Comparison of ENCODE assay signal across 21 mouse cellular contexts in genomic region chr2:127914047-127914446, GRCm38 (mm10).
DNase-seq lines count a peak whose midpoint lies in the region; ATAC-seq and TF ChIP-seq lines count a peak whose summit lies in the region.
"Had no signal": no experiment of that assay in that cellular context is flagged by ENCODE, and none has a peak within 500 bp of the region (broad histone marks: within the 10 kb centered on the region; RNA-seq: fewer than 3 reads in every experiment).

No protein-coding gene starts in this region.

- H3K36me3 ChIP-seq in MEL (ENCODE audit: control insufficient read depth in 1 of 2, insufficient read depth in 2 of 2, low read length in 2 of 2), result peaks cover 0 to 32% of the 10 kb centered on the region in 2 experiments; a peak in 2 of 4 replicates
- no peaks in the 10 kb centered on the region for H3K36me3 ChIP-seq in hindbrain, embryonic 16.5 days (ENCODE audit: control insufficient read depth, insufficient read depth, low read length)
- H3K36me3 ChIP-seq: embryonic facial prominence, embryonic 10.5 days; embryonic facial prominence, embryonic 12.5 days; forebrain, embryonic 15.5 days had no signal

- no peaks in the 10 kb centered on the region for H3K27me3 ChIP-seq in MEL (ENCODE audit: control insufficient read depth in 1 of 2, insufficient read depth in 2 of 2, low read length in 2 of 2)
- H3K27me3 ChIP-seq in hindbrain, embryonic 16.5 days (replicated peaks; ENCODE audit: control insufficient read depth, insufficient read depth, low read length), result no peaks in the 10 kb centered on the region
- H3K27me3 ChIP-seq: forebrain, embryonic 13.5 days; forebrain, embryonic 15.5 days had no signal

- TF ChIP-seq CTCF in MEL (IDR thresholded peaks at IDR 0.05 in 2 of 3, conservative IDR thresholded peaks at IDR 0.05 in 1 of 3; ENCODE audit: control insufficient read depth in 1 of 3, insufficient read depth in 1 of 3, low read depth in 2 of 3, low read length in 3 of 3, poor library complexity in 1 of 3, severe bottlenecking in 1 of 3), result no peak

- DNase-seq in 416B (ENCODE audit: low read depth) (peak; percentile 39), MEL (ENCODE audit: low read depth, low spot score) (peak; percentile 71)
- no peak for DNase-seq in lung, postnatal 4 days
- no peak for DNase-seq in thymus, adult 18-20 months
- DNase-seq: adrenal gland, adult 8-10 months; adrenal gland, postnatal 14 days; adrenal gland, postnatal 36 days; cerebellum, adult 11-12 months; cerebellum, adult 2 months; cerebellum, adult 9-10 months; cerebellum, postnatal 10 days; cerebellum, postnatal 25 days; forebrain, postnatal 0 days had no signal

- WGBS in hindbrain, embryonic 16.5 days, result 82% methylated on average over 5 of the region's 5 CpGs

- no peak for TF ChIP-seq POLR2A in MEL (IDR thresholded peaks at IDR 0.05; ENCODE audit: control insufficient read depth in 1 of 2, insufficient read depth in 1 of 2, low read depth in 1 of 2, low read length in 2 of 2, poor library complexity in 1 of 2)

- H3K79me2 ChIP-seq in MEL (ENCODE audit: control insufficient read depth, insufficient read depth, low read length, poor library complexity), result no peaks in the 10 kb centered on the region

- TF ChIP-seq EP300 in MEL (IDR thresholded peaks at IDR 0.05; ENCODE audit: low read depth in 1 of 2, low read length in 2 of 2), result peak; percentile 78 to 87

- peaks cover 2 to 42% of the 10 kb centered on the region in 2 experiments; a peak in 3 of 4 replicates for H3K4me1 ChIP-seq in MEL (ENCODE audit: control insufficient read depth in 1 of 2, insufficient read depth in 2 of 2, low read length in 2 of 2)
- no peaks in the 10 kb centered on the region for H3K4me1 ChIP-seq in hindbrain, embryonic 16.5 days (ENCODE audit: control insufficient read depth, insufficient read depth, low read depth, low read length)
- H3K4me1 ChIP-seq: forebrain, embryonic 13.5 days; forebrain, embryonic 15.5 days had no signal

- no peak for TF ChIP-seq RAD21 in MEL (IDR thresholded peaks at IDR 0.05; ENCODE audit: low read depth, low read length)

- no peak overlapping the region for H3K9ac ChIP-seq in MEL (ENCODE audit: control insufficient read depth, low read depth, low read length, poor library complexity, severe bottlenecking)
- H3K9ac ChIP-seq in hindbrain, embryonic 16.5 days (ENCODE audit: low read depth, low read length), result no peak overlapping the region
- H3K9ac ChIP-seq: embryonic facial prominence, embryonic 12.5 days; forebrain, embryonic 13.5 days; forebrain, embryonic 15.5 days; forebrain, postnatal 0 days had no signal

- no peak overlapping the region for H3K4me2 ChIP-seq in hindbrain, embryonic 16.5 days (ENCODE audit: low read length)
- H3K4me2 ChIP-seq: embryonic facial prominence, embryonic 12.5 days; forebrain, embryonic 13.5 days; forebrain, embryonic 15.5 days had no signal

- ATAC-seq in megakaryocyte progenitor cell, adult 5-6 weeks (replicated peaks; ENCODE audit: poor library complexity), result peak; percentile 62
- ATAC-seq in hindbrain, embryonic 16.5 days, result no peak
- ATAC-seq: activated CD4-positive, CD25-positive, alpha-beta regulatory T cell, adult 4 months; forebrain, embryonic 13.5 days; forebrain, embryonic 15.5 days; forebrain, postnatal 0 days; Patski had no signal

- no peaks in the 10 kb centered on the region for H3K9me3 ChIP-seq in MEL (replicated peaks; ENCODE audit: insufficient read depth, low read length)
- no peaks in the 10 kb centered on the region for H3K9me3 ChIP-seq in hindbrain, embryonic 16.5 days (ENCODE audit: control insufficient read depth, low read length)
- H3K9me3 ChIP-seq: embryonic facial prominence, embryonic 10.5 days; embryonic facial prominence, embryonic 12.5 days; forebrain, embryonic 13.5 days; forebrain, embryonic 15.5 days had no signal

- peak overlapping the region; percentile 22; the same call in 1 of the 2 replicates for H3K27ac ChIP-seq in MEL (ENCODE audit: control insufficient read depth, low read depth, low read length)
- no peak overlapping the region for H3K27ac ChIP-seq in hindbrain, embryonic 16.5 days (ENCODE audit: low read depth, low read length)
- H3K27ac ChIP-seq: embryonic facial prominence, embryonic 10.5 days; embryonic facial prominence, embryonic 12.5 days; forebrain, embryonic 13.5 days; forebrain, embryonic 15.5 days had no signal

- no peak overlapping the region for H3K4me3 ChIP-seq in MEL (ENCODE audit: control insufficient read depth in 1 of 2, insufficient read depth in 1 of 2, low read depth in 2 of 2, low read length in 2 of 2)
- H3K4me3 ChIP-seq in hindbrain, embryonic 16.5 days (ENCODE audit: low read length), result no peak overlapping the region
- H3K4me3 ChIP-seq: embryonic facial prominence, embryonic 10.5 days; embryonic facial prominence, embryonic 12.5 days; forebrain, embryonic 13.5 days; forebrain, embryonic 15.5 days had no signal

TF ChIP-seq in MEL, 35 proteins besides CTCF, POLR2A, EP300 and RAD21:
- TF ChIP-seq POLR2AphosphoS5 (IDR thresholded peaks at IDR 0.05; ENCODE audit: borderline replicate concordance, low read depth, low read length), result no peak
- TF ChIP-seq MEF2A (IDR thresholded peaks at IDR 0.05; ENCODE audit: extremely low read depth, insufficient replicate concordance, low read depth, low read length, poor library complexity, severe bottlenecking), result no peak
- peak; percentile 86 for TF ChIP-seq GATA1 (IDR thresholded peaks at IDR 0.05; ENCODE audit: low read depth, low read length)
- peak; percentile 90 for TF ChIP-seq TCF12 (IDR thresholded peaks at IDR 0.05; ENCODE audit: low read depth, low read length)
- TF ChIP-seq POLR2AphosphoS2 (IDR thresholded peaks at IDR 0.05; ENCODE audit: low read length), result no peak
- no peak for TF ChIP-seq JUND (IDR thresholded peaks at IDR 0.05; ENCODE audit: low read depth, low read length)
- TF ChIP-seq SIN3A (IDR thresholded peaks at IDR 0.05; ENCODE audit: low read length), result 0 out of 2 replicates have a peak, but pooled peaks have one; percentile 10
- TF ChIP-seq GABPA (IDR thresholded peaks at IDR 0.05; ENCODE audit: low read depth, low read length), result no peak
- peak; percentile 37; the same call in 1 of the 2 replicates for TF ChIP-seq BHLHE40 (IDR thresholded peaks at IDR 0.05; ENCODE audit: borderline replicate concordance, low read depth, low read length)
- no peak for TF ChIP-seq UBTF (IDR thresholded peaks at IDR 0.05; ENCODE audit: borderline replicate concordance, insufficient read depth, low read depth, low read length)
- TF ChIP-seq MAX (IDR thresholded peaks at IDR 0.05; ENCODE audit: low read length), result no peak
- no peak for TF ChIP-seq MYB (IDR thresholded peaks at IDR 0.05; ENCODE audit: low read depth, low read length)
- no peak for TF ChIP-seq MXI1 (IDR thresholded peaks at IDR 0.05; ENCODE audit: low read depth, low read length)
- peak; percentile 97 for TF ChIP-seq RCOR1 (IDR thresholded peaks at IDR 0.05; ENCODE audit: low read depth, low read length)
- TF ChIP-seq TAL1 (IDR thresholded peaks at IDR 0.05; ENCODE audit: low read length), result peak; percentile 81
- no peak; the same call in 1 of the 2 replicates for TF ChIP-seq MAFK (IDR thresholded peaks at IDR 0.05; ENCODE audit: borderline replicate concordance, low read depth, low read length)
- TF ChIP-seq KAT2A (conservative IDR thresholded peaks at IDR 0.05; ENCODE audit: low read depth, low read length), result no peak
- TF ChIP-seq CHD2 (IDR thresholded peaks at IDR 0.05; ENCODE audit: low read length), result no peak
- TF ChIP-seq USF2 (IDR thresholded peaks at IDR 0.05; ENCODE audit: borderline replicate concordance in 1 of 2, insufficient read depth in 1 of 2, low read depth in 1 of 2, low read length in 2 of 2), result no peak
- peak; percentile 67 for TF ChIP-seq ETS1 (IDR thresholded peaks at IDR 0.05; ENCODE audit: low read depth, low read length)
- TF ChIP-seq ZNF384 (IDR thresholded peaks at IDR 0.05; ENCODE audit: low read depth, low read length), result no peak

Comparison
In these comparisons a context has a peak if more than half of its experiments do, and no peak if none do; other contexts are left out.
1. DNase-seq: peak in 416B (single experiment) and MEL (single experiment); none in lung, postnatal 4 days (0 of 2) and thymus, adult 18-20 months (0 of 2).